Comparison of ENCODE assay signal across 30 mouse cellular contexts in genomic region chr3:97356647-97357046, GRCm38 (mm10).
"Had no signal": no experiment of that assay in that cellular context is flagged by ENCODE, and none has a peak within 500 bp of the region (broad histone marks: within the 10 kb centered on the region; RNA-seq: fewer than 3 reads in every experiment).

No protein-coding gene starts in this region.

- DNase-seq: left cerebral cortex, postnatal 4 days; liver; liver, embryonic 13.5 days; liver, postnatal 0 days; lung, adult 18-20 months; lung, adult 2 months; lung, embryonic 14.5 days; lung, postnatal 10 days; lung, postnatal 14 days; lung, postnatal 36 days; lung, postnatal 4 days; midbrain, embryonic 14.5 days had no signal

- H3K4me1 ChIP-seq: limb, embryonic 10.5 days; limb, embryonic 12.5 days; limb, embryonic 13.5 days; limb, embryonic 15.5 days; liver, embryonic 12.5 days; liver, embryonic 13.5 days; liver, embryonic 15.5 days; lung, embryonic 15.5 days; megakaryocyte, embryonic 14.5 days; neural tube, embryonic 12.5 days had no signal

- H3K27ac ChIP-seq: limb, embryonic 10.5 days; limb, embryonic 12.5 days; limb, embryonic 13.5 days; limb, embryonic 15.5 days; liver, embryonic 12.5 days; liver, embryonic 13.5 days; liver, embryonic 14.5 days; liver, embryonic 15.5 days; lung, embryonic 15.5 days; macrophage; midbrain, embryonic 10.5 days; midbrain, embryonic 12.5 days; midbrain, embryonic 13.5 days; neural tube, embryonic 12.5 days had no signal

- H3K4me3 ChIP-seq: limb, embryonic 10.5 days; limb, embryonic 12.5 days; limb, embryonic 13.5 days; limb, embryonic 15.5 days; liver, embryonic 12.5 days; liver, embryonic 13.5 days; liver, embryonic 15.5 days; lung, embryonic 15.5 days; megakaryocyte, embryonic 14.5 days; midbrain, embryonic 10.5 days; midbrain, embryonic 12.5 days; midbrain, embryonic 13.5 days; myocyte; neural tube, embryonic 12.5 days had no signal

- H3K36me3 ChIP-seq: limb, embryonic 10.5 days; limb, embryonic 12.5 days; limb, embryonic 13.5 days; limb, embryonic 15.5 days; liver, embryonic 12.5 days; liver, embryonic 13.5 days; liver, embryonic 15.5 days; lung, embryonic 15.5 days; midbrain, embryonic 10.5 days; midbrain, embryonic 12.5 days; midbrain, embryonic 13.5 days; neural tube, embryonic 12.5 days had no signal

- H3K27me3 ChIP-seq: limb, embryonic 12.5 days; limb, embryonic 13.5 days; limb, embryonic 15.5 days; liver, embryonic 12.5 days; liver, embryonic 13.5 days; liver, embryonic 15.5 days; lung, embryonic 15.5 days; megakaryocyte, embryonic 14.5 days; midbrain, embryonic 12.5 days; midbrain, embryonic 13.5 days; neural tube, embryonic 12.5 days had no signal

- H3K4me2 ChIP-seq: limb, embryonic 12.5 days; limb, embryonic 13.5 days; limb, embryonic 15.5 days; liver, embryonic 11.5 days; liver, embryonic 12.5 days; liver, embryonic 13.5 days; liver, embryonic 15.5 days; lung, embryonic 14.5 days; lung, embryonic 15.5 days; midbrain, embryonic 12.5 days; midbrain, embryonic 13.5 days; neural tube, embryonic 12.5 days had no signal

- H3K9me3 ChIP-seq: limb, embryonic 10.5 days; limb, embryonic 12.5 days; limb, embryonic 13.5 days; limb, embryonic 15.5 days; liver, embryonic 13.5 days; liver, embryonic 15.5 days; lung, embryonic 15.5 days; megakaryocyte, embryonic 14.5 days; midbrain, embryonic 10.5 days; midbrain, embryonic 12.5 days; midbrain, embryonic 13.5 days; neural tube, embryonic 12.5 days had no signal

- H3K9ac ChIP-seq: limb, embryonic 12.5 days; limb, embryonic 13.5 days; limb, embryonic 15.5 days; liver, embryonic 12.5 days; liver, embryonic 13.5 days; liver, embryonic 14.5 days; liver, embryonic 15.5 days; liver, postnatal 0 days; lung, embryonic 14.5 days; lung, embryonic 15.5 days; midbrain, embryonic 12.5 days; midbrain, embryonic 13.5 days; neural tube, embryonic 12.5 days had no signal

- ATAC-seq: liver, embryonic 12.5 days; liver, postnatal 0 days; lung, postnatal 0 days; midbrain, embryonic 13.5 days; midbrain, embryonic 16.5 days had no signal
